Mouse (Mus musculus): ENCODE data around the gene Lpxn. TPM values are rescaled to one million over a fixed set of nuclear protein-coding genes. Genes with fewer than 3 reads are reported as not detected.

The Lpxn gene
- 1 to 10 TPM; 1.1 to 1.3 TPM for total RNA-seq (2021)
- long read RNA-seq, experiment 1, partial matches to known transcripts, result 1 of 3 reads
- long read RNA-seq, experiment 1, other reads (novel, unspliced or antisense), result 0 of 3 reads
- long read RNA-seq, experiment 2, partial matches to known transcripts, result 0 of 1 reads
- long read RNA-seq, experiment 2, other reads (novel, unspliced or antisense), result 0 of 1 reads

- TF ChIP-seq CTCF (conservative IDR thresholded peaks at IDR 0.05), result peak; percentile 48
- Histone ChIP-seq H3K27ac (peak within 1 kb of the TSS; percentile 99), H3K4me3 (peak within 1 kb of the TSS; percentile 81)
- peak; percentile 96 to 98 for DNase-seq (ENCODE audit: low spot score in 2 of 2)
Observed at GRCm38 (mm10) chr19:12795511-12796327, at the start of gene Lpxn, which contains the start of gene Zfp91. Gene Lpxn (plus strand): TSS chr19:12796193. Gene Zfp91 (minus strand): TSS chr19:12796126.

- no peak for DNase-seq (ENCODE audit: low spot score in 2 of 2)
- Histone ChIP-seq H3K27ac (no peak overlapping the region), H3K4me3 (no peak overlapping the region)
- TF ChIP-seq CTCF (conservative IDR thresholded peaks at IDR 0.05), result no peak
Observed at GRCm38 (mm10) chr19:12756286-12756685, 39.7 kb upstream of the Lpxn start.

GRCm38 (mm10) chr19:12758936-12759478 lies 37.0 kb upstream of the Lpxn start:
- Histone ChIP-seq H3K4me3 (no peak overlapping the region), H3K27ac (peak overlapping the region; percentile 21; the same call in 1 of the 2 replicates)
- no peak for TF ChIP-seq CTCF (conservative IDR thresholded peaks at IDR 0.05)
- DNase-seq (ENCODE audit: low spot score in 2 of 2), result no peak

- DNase-seq (ENCODE audit: low spot score in 2 of 2), result peak; percentile 57 to 62
- Histone ChIP-seq H3K27ac (peak overlapping the region; percentile 21; the same call in 1 of the 2 replicates), H3K4me3 (no peak overlapping the region)
- TF ChIP-seq CTCF (conservative IDR thresholded peaks at IDR 0.05), result no peak
Observed at GRCm38 (mm10) chr19:12759656-12760055, 36.3 kb upstream of the Lpxn start.

- H3K27ac ChIP-seq, result no peak overlapping the region
- DNase-seq (ENCODE audit: low spot score in 2 of 2), result no peak
- TF ChIP-seq CTCF (conservative IDR thresholded peaks at IDR 0.05), result peak; percentile 80
- no peak overlapping the region for H3K4me3 ChIP-seq
Observed at GRCm38 (mm10) chr19:12762212-12763130, 33.5 kb upstream of the Lpxn start.

- TF ChIP-seq CTCF (conservative IDR thresholded peaks at IDR 0.05), result no peak
- H3K27ac ChIP-seq, result no peak within 1 kb of the TSS
- no peak for DNase-seq (ENCODE audit: low spot score in 2 of 2)
- no peak within 1 kb of the TSS for H3K4me3 ChIP-seq
Observed at GRCm38 (mm10) chr19:12765308-12765707, 30.7 kb upstream of the Lpxn start, which contains the start of gene Cntf. Gene Cntf (minus strand): TSS chr19:12765632.

- H3K27ac ChIP-seq, result no peak overlapping the region
- H3K4me3 ChIP-seq, result no peak overlapping the region
- no peak for TF ChIP-seq CTCF (conservative IDR thresholded peaks at IDR 0.05)
- DNase-seq (ENCODE audit: low spot score in 2 of 2), result no peak
Observed at GRCm38 (mm10) chr19:12770888-12771287, 25.1 kb upstream of the Lpxn start.

GRCm38 (mm10) chr19:12780437-12780836 lies 15.6 kb upstream of the Lpxn start:
- no peak for TF ChIP-seq CTCF (conservative IDR thresholded peaks at IDR 0.05)

GRCm38 (mm10) chr19:12786803-12787395 lies 9.1 kb upstream of the Lpxn start:
- DNase-seq (ENCODE audit: low spot score in 2 of 2), result peak; percentile 26 to 41

More at GRCm38 (mm10) chr19:12780437-12780836, 15.6 kb upstream of the Lpxn start:
- no peak for DNase-seq (ENCODE audit: low spot score in 2 of 2)
- Histone ChIP-seq H3K27ac (no peak overlapping the region), H3K4me3 (no peak overlapping the region)

GRCm38 (mm10) chr19:12787721-12788120 lies 8.3 kb upstream of the Lpxn start:
- peak overlapping the region; percentile 0; the same call in 1 of the 2 replicates for H3K4me3 ChIP-seq
- no peak for DNase-seq (ENCODE audit: low spot score in 2 of 2)
- TF ChIP-seq CTCF (conservative IDR thresholded peaks at IDR 0.05), result no peak
- peak overlapping the region; percentile 88 for H3K27ac ChIP-seq

More at GRCm38 (mm10) chr19:12786803-12787395, 9.1 kb upstream of the Lpxn start:
- H3K27ac ChIP-seq, result peak overlapping the region; percentile 88
- no peak for TF ChIP-seq CTCF (conservative IDR thresholded peaks at IDR 0.05)
- H3K4me3 ChIP-seq, result peak overlapping the region; percentile 0; the same call in 1 of the 2 replicates

GRCm38 (mm10) chr19:12792374-12792773 lies 3.6 kb upstream of the Lpxn start:
- DNase-seq (ENCODE audit: low spot score in 2 of 2), result no peak
- H3K27ac ChIP-seq, result peak overlapping the region; percentile 28; the same call in 1 of the 2 replicates
- no peak for TF ChIP-seq CTCF (conservative IDR thresholded peaks at IDR 0.05)

More at GRCm38 (mm10) chr19:12792374-12792773, 3.6 kb upstream of the Lpxn start:
- no peak overlapping the region for H3K4me3 ChIP-seq

All from layer of hippocampus, adult 2 months (tissue).